Mouse (Mus musculus): ENCODE measurements around the gene Slc9a8. TPM values are rescaled to one million over a fixed set of nuclear protein-coding genes. Genes with fewer than 3 reads are reported as not detected.

Gene Slc9a8
- total and polyA plus RNA-seq, 2 experiments from 2014 or later, result 10.7 to 51.5 TPM

GRCm38 (mm10) chr2:167450647-167451046 is 29.1 kb downstream of the Slc9a8 start:
- DNase-seq (ENCODE audit: low spot score), result no peak
- ATAC-seq (ENCODE audit: insufficient read depth, low read depth), result no peak
- H3K36me3 ChIP-seq (replicated peaks; ENCODE audit: control insufficient read depth, insufficient read depth, low read length), result peaks cover 81% of the 10 kb centered on the region
- no peaks in the 10 kb centered on the region for H3K27me3 ChIP-seq (ENCODE audit: control insufficient read depth, insufficient read depth, low read length)
- no peaks in the 10 kb centered on the region for H3K9me3 ChIP-seq (replicated peaks; ENCODE audit: control insufficient read depth, low read length)
- no peak overlapping the region for H3K4me3 ChIP-seq (ENCODE audit: low read depth, low read length)
- no peak for TF ChIP-seq EP300 (IDR thresholded peaks at IDR 0.05; ENCODE audit: low read depth)
- TF ChIP-seq CTCF (IDR thresholded peaks at IDR 0.05; ENCODE audit: low read depth), result no peak
- no peak overlapping the region for H3K4me2 ChIP-seq (ENCODE audit: low read depth, low read length)
- H3K4me1 ChIP-seq (ENCODE audit: control insufficient read depth, insufficient read depth), result no peaks in the 10 kb centered on the region
- WGBS, result 86% methylated on average over 8 of the region's 8 CpGs
- H3K9ac ChIP-seq (replicated peaks; ENCODE audit: low read depth, low read length), result no peak overlapping the region
- no peak overlapping the region for H3K27ac ChIP-seq (ENCODE audit: low read depth)

- no peak for DNase-seq (ENCODE audit: low spot score)
- no peaks in the 10 kb centered on the region for H3K27me3 ChIP-seq (ENCODE audit: control insufficient read depth, insufficient read depth, low read length)
- no peak overlapping the region for H3K9ac ChIP-seq (replicated peaks; ENCODE audit: low read depth, low read length)
- 62% methylated on average over 3 of the region's 3 CpGs for WGBS
- peaks cover 76% of the 10 kb centered on the region for H3K36me3 ChIP-seq (replicated peaks; ENCODE audit: control insufficient read depth, insufficient read depth, low read length)
- TF ChIP-seq CTCF (IDR thresholded peaks at IDR 0.05; ENCODE audit: low read depth) (no peak), EP300 (IDR thresholded peaks at IDR 0.05; ENCODE audit: low read depth) (no peak)
- no peak for ATAC-seq (ENCODE audit: insufficient read depth, low read depth)
- no peaks in the 10 kb centered on the region for H3K9me3 ChIP-seq (replicated peaks; ENCODE audit: control insufficient read depth, low read length)
- no peak overlapping the region for H3K4me2 ChIP-seq (ENCODE audit: low read depth, low read length)
- H3K27ac ChIP-seq (ENCODE audit: low read depth), result no peak overlapping the region
- no peaks in the 10 kb centered on the region for H3K4me1 ChIP-seq (ENCODE audit: control insufficient read depth, insufficient read depth)
- H3K4me3 ChIP-seq (ENCODE audit: low read depth, low read length), result no peak overlapping the region
Measured at GRCm38 (mm10) chr2:167453814-167454213, 32.3 kb downstream of the Slc9a8 start.

GRCm38 (mm10) chr2:167456361-167457020 is 35.0 kb downstream of the Slc9a8 start:
- WGBS, result 78% methylated on average over 5 of the region's 5 CpGs
- Histone ChIP-seq H3K9ac (replicated peaks; ENCODE audit: low read depth, low read length) (no peak overlapping the region), H3K4me3 (ENCODE audit: low read depth, low read length) (no peak overlapping the region), H3K4me2 (ENCODE audit: low read depth, low read length) (no peak overlapping the region), H3K36me3 (replicated peaks; ENCODE audit: control insufficient read depth, insufficient read depth, low read length) (peaks cover 57% of the 10 kb centered on the region), H3K27ac (ENCODE audit: low read depth) (no peak overlapping the region), H3K4me1 (ENCODE audit: control insufficient read depth, insufficient read depth) (no peaks in the 10 kb centered on the region), H3K27me3 (ENCODE audit: control insufficient read depth, insufficient read depth, low read length) (no peaks in the 10 kb centered on the region), H3K9me3 (replicated peaks; ENCODE audit: control insufficient read depth, low read length) (no peaks in the 10 kb centered on the region)
- DNase-seq (ENCODE audit: low spot score) (no peak), ATAC-seq (ENCODE audit: insufficient read depth, low read depth) (no peak)
- TF ChIP-seq CTCF (IDR thresholded peaks at IDR 0.05; ENCODE audit: low read depth), result no peak
- no peak for TF ChIP-seq EP300 (IDR thresholded peaks at IDR 0.05; ENCODE audit: low read depth)

- DNase-seq (ENCODE audit: low spot score) (no peak), ATAC-seq (ENCODE audit: insufficient read depth, low read depth) (no peak)
- Histone ChIP-seq H3K4me3 (ENCODE audit: low read depth, low read length) (no peak overlapping the region), H3K4me1 (ENCODE audit: control insufficient read depth, insufficient read depth) (no peaks in the 10 kb centered on the region), H3K4me2 (ENCODE audit: low read depth, low read length) (no peak overlapping the region), H3K9me3 (replicated peaks; ENCODE audit: control insufficient read depth, low read length) (no peaks in the 10 kb centered on the region), H3K27me3 (ENCODE audit: control insufficient read depth, insufficient read depth, low read length) (no peaks in the 10 kb centered on the region), H3K36me3 (replicated peaks; ENCODE audit: control insufficient read depth, insufficient read depth, low read length) (peaks cover 53% of the 10 kb centered on the region), H3K27ac (ENCODE audit: low read depth) (no peak overlapping the region), H3K9ac (replicated peaks; ENCODE audit: low read depth, low read length) (no peak overlapping the region)
- no peak for TF ChIP-seq EP300 (IDR thresholded peaks at IDR 0.05; ENCODE audit: low read depth)
- no peak for TF ChIP-seq CTCF (IDR thresholded peaks at IDR 0.05; ENCODE audit: low read depth)
- 89% methylated on average over 9 of the region's 9 CpGs for WGBS
Measured at GRCm38 (mm10) chr2:167457213-167457612, 35.7 kb downstream of the Slc9a8 start.

GRCm38 (mm10) chr2:167458548-167458947 is 37.0 kb downstream of the Slc9a8 start:
- H3K9ac ChIP-seq (replicated peaks; ENCODE audit: low read depth, low read length), result no peak overlapping the region
- H3K4me3 ChIP-seq (ENCODE audit: low read depth, low read length), result no peak overlapping the region
- ATAC-seq (ENCODE audit: insufficient read depth, low read depth) (no peak), DNase-seq (ENCODE audit: low spot score) (no peak)
- peaks cover 41% of the 10 kb centered on the region for H3K36me3 ChIP-seq (replicated peaks; ENCODE audit: control insufficient read depth, insufficient read depth, low read length)
- no peaks in the 10 kb centered on the region for H3K27me3 ChIP-seq (ENCODE audit: control insufficient read depth, insufficient read depth, low read length)
- H3K4me2 ChIP-seq (ENCODE audit: low read depth, low read length), result no peak overlapping the region
- WGBS, result 77% methylated on average over 3 of the region's 3 CpGs
- H3K4me1 ChIP-seq (ENCODE audit: control insufficient read depth, insufficient read depth), result no peaks in the 10 kb centered on the region
- TF ChIP-seq CTCF (IDR thresholded peaks at IDR 0.05; ENCODE audit: low read depth), result no peak
- no peak for TF ChIP-seq EP300 (IDR thresholded peaks at IDR 0.05; ENCODE audit: low read depth)
- H3K9me3 ChIP-seq (replicated peaks; ENCODE audit: control insufficient read depth, low read length), result no peaks in the 10 kb centered on the region
- H3K27ac ChIP-seq (ENCODE audit: low read depth), result no peak overlapping the region
